Mouse (Mus musculus) testis, adult 2 months (tissue): ENCODE data around the gene Fbll1.

Experiments
- CTCF ChIP-seq: fragments of 200-500 bp; IDR thresholded peaks from 2 replicates; pipeline ENCODE4 v1.5.1; 2012; ENCODE audit warnings: low read depth, mild to moderate bottlenecking, inconsistent platforms, low read length, moderate library complexity; ENCODE audit not compliant: control insufficient read depth, insufficient read depth, insufficient replicate concordance
- POLR2A ChIP-seq: fragments of 200-500 bp; IDR thresholded peaks from 2 replicates; pipeline ENCODE4 v1.6.1; 2012; ENCODE audit warnings: low read depth, mild to moderate bottlenecking, inconsistent platforms, low read length, moderate library complexity; ENCODE audit not compliant: control insufficient read depth

DNA sequence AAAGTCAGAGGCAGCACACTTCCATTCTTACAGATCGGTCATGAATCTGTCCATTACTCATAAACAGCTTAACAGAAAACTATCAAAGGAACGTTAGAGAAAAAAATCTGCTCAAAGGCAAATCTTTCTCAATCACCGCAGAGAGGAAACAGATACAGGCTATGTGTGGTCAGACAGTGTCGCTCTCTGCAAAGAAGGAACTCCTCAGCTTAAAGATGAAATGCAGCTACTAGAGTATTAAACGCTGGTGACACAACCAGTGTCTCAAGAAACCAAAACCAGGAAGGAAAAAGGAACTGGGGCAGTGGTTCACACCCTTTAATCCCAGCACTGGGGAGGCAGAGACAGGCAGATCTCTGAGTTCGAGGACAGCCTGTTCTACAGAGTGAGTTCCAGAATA lies 29.0 kb upstream of the Fbll1 start:
- no peak for TF ChIP-seq CTCF
- no peak for TF ChIP-seq POLR2A
